Mouse (Mus musculus): ENCODE results near the gene Fstl4.

DNA sequence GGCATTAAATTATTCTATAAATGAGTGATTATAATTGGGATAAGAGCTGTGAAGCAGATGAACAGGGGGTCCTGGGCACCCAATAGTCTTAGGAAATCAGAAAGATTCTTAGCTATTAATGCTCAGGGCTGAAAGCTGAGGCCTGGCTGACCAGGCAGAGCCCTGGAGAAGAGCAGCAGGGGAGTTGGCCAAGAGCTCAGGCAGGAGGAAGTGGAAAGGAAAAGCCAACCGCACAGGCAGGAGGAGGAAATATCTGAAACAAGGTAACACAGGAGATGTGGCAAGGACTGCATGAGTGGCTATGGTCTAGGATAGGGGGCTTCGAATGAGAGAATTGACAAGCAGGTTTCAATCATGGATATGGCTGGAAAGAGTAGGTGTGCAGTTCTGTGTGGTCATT is 115.5 kb downstream of the Fstl4 start:
- TF ChIP-seq GATA1 (IDR thresholded peaks at IDR 0.05; ENCODE audit: borderline replicate concordance, low read length) (no peak), FLI1 (IDR thresholded peaks at IDR 0.05; ENCODE audit: low read length) (no peak)

Data from megakaryocyte, embryonic 14.5 days (primary cell).